Mouse (Mus musculus): ENCODE results near the gene Aldh18a1.

GRCm38 (mm10) chr19:40508851-40509250, 79.4 kb downstream of the Aldh18a1 start:
- TF ChIP-seq MAX (IDR thresholded peaks at IDR 0.05) = no peak
- TF ChIP-seq MYOD1 (IDR thresholded peaks at IDR 0.05; ENCODE audit: control insufficient read depth, insufficient read length, low read depth) = no peak
- no peak for TF ChIP-seq CTCF (IDR thresholded peaks at IDR 0.05; ENCODE audit: control insufficient read depth, insufficient read depth, insufficient read length)
- TF ChIP-seq CEBPB (IDR thresholded peaks at IDR 0.05; ENCODE audit: low read depth) = no peak
- no peak for TF ChIP-seq USF1 (IDR thresholded peaks at IDR 0.05; ENCODE audit: low read depth)
- no peak for TF ChIP-seq MYOG (IDR thresholded peaks at IDR 0.05; ENCODE audit: control insufficient read depth, extremely low read depth, insufficient read length)
- no peak for TF ChIP-seq FOSL1 (IDR thresholded peaks at IDR 0.05; ENCODE audit: insufficient read depth, low read length, poor library complexity, severe bottlenecking)
